Mouse (Mus musculus): ENCODE measurements at regions not wholly inside any gene's neighbourhood (a gene's known extent, or its start where the extent isn't known, plus 50 kb on each side); places are given as distances from the start of the nearest gene placed in this dataset.

GRCm38 (mm10) chr4:54469176-54469575 is 475.7 kb upstream of the Zfp462 start:
- H3K27ac ChIP-seq = no peak overlapping the region
- H3K36me3 ChIP-seq = no peaks in the 10 kb centered on the region
- H3K9ac ChIP-seq = no peak overlapping the region
- no peaks in the 10 kb centered on the region for H3K27me3 ChIP-seq
- ATAC-seq (ENCODE audit: insufficient number of reproducible peaks, low FRiP score, low TSS enrichment, low read depth) = no peak
- H3K9me3 ChIP-seq = no peaks in the 10 kb centered on the region
- peaks cover 18% of the 10 kb centered on the region for H3K4me1 ChIP-seq
- 29% methylated on average over 2 of the region's 2 CpGs for WGBS
- H3K4me2 ChIP-seq = no peak overlapping the region
- H3K4me3 ChIP-seq = no peak overlapping the region

- no peaks in the 10 kb centered on the region for H3K9me3 ChIP-seq
- H3K4me2 ChIP-seq = peak overlapping the region; percentile 17
- WGBS = 5% methylated on average over 13 of the region's 13 CpGs
- H3K4me3 ChIP-seq = no peak overlapping the region
- H3K4me1 ChIP-seq = peaks cover 18% of the 10 kb centered on the region
- peak overlapping the region; percentile 77 for H3K27ac ChIP-seq
- H3K27me3 ChIP-seq = no peaks in the 10 kb centered on the region
- H3K9ac ChIP-seq = no peak overlapping the region
- no peaks in the 10 kb centered on the region for H3K36me3 ChIP-seq
- ATAC-seq (ENCODE audit: insufficient number of reproducible peaks, low FRiP score, low TSS enrichment, low read depth) = peak; percentile 86
Measured at GRCm38 (mm10) chr4:54470022-54471008, 474.5 kb upstream of the Zfp462 start.

- peak overlapping the region; percentile 59 for H3K27ac ChIP-seq
- no peaks in the 10 kb centered on the region for H3K9me3 ChIP-seq
- no peak overlapping the region for H3K4me2 ChIP-seq
- no peak overlapping the region for H3K4me3 ChIP-seq
- 13% methylated on average over 1 of the region's 1 CpGs for WGBS
- no peaks in the 10 kb centered on the region for H3K27me3 ChIP-seq
- no peak overlapping the region for H3K9ac ChIP-seq
- H3K4me1 ChIP-seq = peaks cover 18% of the 10 kb centered on the region
- peak; percentile 73 for ATAC-seq (ENCODE audit: insufficient number of reproducible peaks, low FRiP score, low TSS enrichment, low read depth)
- H3K36me3 ChIP-seq = no peaks in the 10 kb centered on the region
Measured at GRCm38 (mm10) chr4:54471009-54471408, 473.8 kb upstream of the Zfp462 start.

- Histone ChIP-seq H3K4me1 (no peaks in the 10 kb centered on the region), H3K36me3 (no peaks in the 10 kb centered on the region), H3K4me2 (no peak overlapping the region), H3K9me3 (no peaks in the 10 kb centered on the region), H3K27ac (no peak overlapping the region), H3K9ac (no peak overlapping the region), H3K27me3 (no peaks in the 10 kb centered on the region), H3K4me3 (no peak overlapping the region)
- 42% methylated on average over 2 of the region's 2 CpGs for WGBS
- ATAC-seq (ENCODE audit: insufficient number of reproducible peaks, low FRiP score, low TSS enrichment, low read depth) = no peak
Measured at GRCm38 (mm10) chr4:54481766-54482165, 463.1 kb upstream of the Zfp462 start.

- no peaks in the 10 kb centered on the region for H3K27me3 ChIP-seq
- H3K4me1 ChIP-seq = no peaks in the 10 kb centered on the region
- H3K4me2 ChIP-seq = no peak overlapping the region
- peak; percentile 52; the same call in 1 of the 2 replicates for ATAC-seq (ENCODE audit: insufficient number of reproducible peaks, low FRiP score, low TSS enrichment, low read depth)
- H3K27ac ChIP-seq = no peak overlapping the region
- H3K36me3 ChIP-seq = no peaks in the 10 kb centered on the region
- WGBS = 30% methylated on average over 6 of the region's 6 CpGs
- no peak overlapping the region for H3K9ac ChIP-seq
- no peaks in the 10 kb centered on the region for H3K9me3 ChIP-seq
- H3K4me3 ChIP-seq = no peak overlapping the region
Measured at GRCm38 (mm10) chr4:54493074-54493473, 451.8 kb upstream of the Zfp462 start.

GRCm38 (mm10) chr4:54497312-54497994 is 447.4 kb upstream of the Zfp462 start:
- WGBS = 99% methylated on average over 2 of the region's 2 CpGs
- Histone ChIP-seq H3K9me3 (no peaks in the 10 kb centered on the region), H3K9ac (no peak overlapping the region), H3K27ac (no peak overlapping the region), H3K36me3 (no peaks in the 10 kb centered on the region), H3K4me3 (no peak overlapping the region), H3K27me3 (no peaks in the 10 kb centered on the region), H3K4me1 (no peaks in the 10 kb centered on the region), H3K4me2 (no peak overlapping the region)
- ATAC-seq (ENCODE audit: insufficient number of reproducible peaks, low FRiP score, low TSS enrichment, low read depth) = no peak

- H3K36me3 ChIP-seq = no peaks in the 10 kb centered on the region
- no peaks in the 10 kb centered on the region for H3K9me3 ChIP-seq
- H3K9ac ChIP-seq = no peak overlapping the region
- H3K27ac ChIP-seq = no peak overlapping the region
- no peak overlapping the region for H3K4me2 ChIP-seq
- H3K27me3 ChIP-seq = no peaks in the 10 kb centered on the region
- no peaks in the 10 kb centered on the region for H3K4me1 ChIP-seq
- WGBS = 83% methylated on average over 1 of the region's 1 CpGs
- H3K4me3 ChIP-seq = no peak overlapping the region
- no peak for ATAC-seq (ENCODE audit: insufficient number of reproducible peaks, low FRiP score, low TSS enrichment, low read depth)
Measured at GRCm38 (mm10) chr4:54515934-54516333, 428.9 kb upstream of the Zfp462 start.

- Histone ChIP-seq H3K27ac (no peak overlapping the region), H3K36me3 (no peaks in the 10 kb centered on the region)
- WGBS = 58% methylated on average over 5 of the region's 5 CpGs
Measured at GRCm38 (mm10) chr4:54523283-54523682, 421.6 kb upstream of the Zfp462 start.

GRCm38 (mm10) chr4:54526003-54526586 is 418.8 kb upstream of the Zfp462 start:
- no peak overlapping the region for H3K4me3 ChIP-seq
- H3K27ac ChIP-seq = peak overlapping the region; percentile 61
- no peaks in the 10 kb centered on the region for H3K27me3 ChIP-seq
- no peak overlapping the region for H3K4me2 ChIP-seq
- H3K9ac ChIP-seq = no peak overlapping the region
- peak; percentile 65; the same call in 1 of the 2 replicates for ATAC-seq (ENCODE audit: insufficient number of reproducible peaks, low FRiP score, low TSS enrichment, low read depth)
- no peaks in the 10 kb centered on the region for H3K36me3 ChIP-seq
- WGBS = 6% methylated on average over 5 of the region's 5 CpGs
- H3K9me3 ChIP-seq = no peaks in the 10 kb centered on the region
- H3K4me1 ChIP-seq = peaks cover 28% of the 10 kb centered on the region

More at GRCm38 (mm10) chr4:54523283-54523682, 421.6 kb upstream of the Zfp462 start:
- no peaks in the 10 kb centered on the region for H3K27me3 ChIP-seq
- H3K4me3 ChIP-seq = no peak overlapping the region
- peaks cover 28% of the 10 kb centered on the region for H3K4me1 ChIP-seq
- no peaks in the 10 kb centered on the region for H3K9me3 ChIP-seq
- no peak overlapping the region for H3K9ac ChIP-seq
- H3K4me2 ChIP-seq = no peak overlapping the region
- ATAC-seq (ENCODE audit: insufficient number of reproducible peaks, low FRiP score, low TSS enrichment, low read depth) = no peak

GRCm38 (mm10) chr4:54527660-54528059 is 417.2 kb upstream of the Zfp462 start:
- H3K4me2 ChIP-seq = no peak overlapping the region
- no peak for ATAC-seq (ENCODE audit: insufficient number of reproducible peaks, low FRiP score, low TSS enrichment, low read depth)

GRCm38 (mm10) chr4:54531739-54532138 is 413.1 kb upstream of the Zfp462 start:
- Histone ChIP-seq H3K9ac (no peak overlapping the region), H3K4me3 (no peak overlapping the region), H3K27ac (no peak overlapping the region), H3K4me1 (peaks cover 8% of the 10 kb centered on the region), H3K27me3 (no peaks in the 10 kb centered on the region), H3K36me3 (no peaks in the 10 kb centered on the region), H3K4me2 (no peak overlapping the region), H3K9me3 (no peaks in the 10 kb centered on the region)
- no peak for ATAC-seq (ENCODE audit: insufficient number of reproducible peaks, low FRiP score, low TSS enrichment, low read depth)
- WGBS = 83% methylated on average over 2 of the region's 2 CpGs

More at GRCm38 (mm10) chr4:54527660-54528059, 417.2 kb upstream of the Zfp462 start:
- H3K36me3 ChIP-seq = no peaks in the 10 kb centered on the region
- peaks cover 28% of the 10 kb centered on the region for H3K4me1 ChIP-seq
- no peak overlapping the region for H3K27ac ChIP-seq
- WGBS = 77% methylated on average over 2 of the region's 2 CpGs
- no peaks in the 10 kb centered on the region for H3K9me3 ChIP-seq
- H3K9ac ChIP-seq = no peak overlapping the region
- no peak overlapping the region for H3K4me3 ChIP-seq
- H3K27me3 ChIP-seq = no peaks in the 10 kb centered on the region

- H3K27ac ChIP-seq = no peak overlapping the region
- H3K9ac ChIP-seq = no peak overlapping the region
- no peak overlapping the region for H3K4me2 ChIP-seq
- H3K36me3 ChIP-seq = no peaks in the 10 kb centered on the region
- WGBS = 42% methylated on average over 2 of the region's 2 CpGs
- no peak for ATAC-seq (ENCODE audit: insufficient number of reproducible peaks, low FRiP score, low TSS enrichment, low read depth)
- no peaks in the 10 kb centered on the region for H3K9me3 ChIP-seq
- no peak overlapping the region for H3K4me3 ChIP-seq
- 0 out of 2 replicates have a peak, but pooled peaks cover 4% of the 10 kb centered on the region for H3K4me1 ChIP-seq
- H3K27me3 ChIP-seq = no peaks in the 10 kb centered on the region
Measured at GRCm38 (mm10) chr4:54533846-54534245, 411.0 kb upstream of the Zfp462 start.
